Mouse (Mus musculus) G1E-ER4 (cell line): ENCODE results near the gene Trip11. TPM values are rescaled to one million over a fixed set of nuclear protein-coding genes. Genes with fewer than 3 reads are reported as not detected.

Experiments used
- GATA1 ChIP-seq: IDR thresholded peaks from one replicate; pipeline ENCODE4 v1.8.0; 2012; ENCODE audit warnings: low read length, inconsistent platforms
- polyA plus RNA-seq: library from polyadenylated mRNA; stranded (reverse); fragments of >175 nt; gene quantifications from 2 replicates; pipeline ENCODE4 v1.2.3, GENCODE M21; 2012

Gene Trip11
- polyA plus RNA-seq, result 2.8 and 3.3 TPM in 2 replicates

DNA sequence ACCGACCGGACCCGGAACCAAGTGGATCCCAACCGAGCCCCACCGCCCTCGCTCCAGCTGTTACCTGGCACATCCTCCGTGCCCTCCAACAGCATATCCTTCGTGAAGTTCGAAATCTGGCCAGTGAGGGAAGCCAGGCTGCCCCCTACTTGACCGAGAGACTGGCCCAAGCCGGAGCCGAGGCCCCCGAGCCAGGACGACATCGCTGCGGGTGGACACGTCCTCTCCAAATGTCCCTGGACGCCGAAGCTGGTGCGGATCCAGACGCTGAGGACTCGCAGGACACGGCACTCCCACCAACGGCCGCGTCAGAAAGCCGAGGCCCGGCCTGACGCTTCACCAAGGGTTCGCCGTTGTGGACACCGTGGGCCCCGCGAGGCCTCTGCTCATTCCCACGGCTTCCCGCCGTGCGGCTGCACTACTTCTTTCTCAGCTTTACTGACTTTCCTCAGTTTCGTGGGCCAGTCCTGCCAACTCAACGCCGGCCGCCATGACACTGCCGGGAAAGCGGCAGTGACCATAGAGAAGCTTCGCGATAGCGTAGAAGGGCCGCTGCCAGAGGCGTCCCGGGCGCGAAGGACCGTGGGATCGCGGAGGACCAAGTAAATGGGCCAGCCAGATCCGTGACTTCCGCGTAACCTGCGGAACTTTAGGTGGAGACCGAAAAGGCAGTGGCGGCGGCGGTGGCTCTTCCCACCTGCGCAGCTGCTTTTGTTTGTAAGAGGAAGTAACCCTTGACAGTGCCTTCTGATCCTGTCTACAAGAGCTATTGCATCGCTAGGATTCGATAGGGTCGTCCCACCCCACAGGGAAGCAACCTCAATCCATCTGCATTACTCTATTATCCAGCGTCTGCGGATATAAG, at the start of gene Trip11:
Gene Trip11, minus strand, starts transcription at position 642 of the 865 bp plus-strand sequence.
- no peak for TF ChIP-seq GATA1

- no peak for TF ChIP-seq GATA1
Observed at GRCm38 (mm10) chr12:101958556-101958955, 45.5 kb upstream of the Trip11 start.

DNA sequence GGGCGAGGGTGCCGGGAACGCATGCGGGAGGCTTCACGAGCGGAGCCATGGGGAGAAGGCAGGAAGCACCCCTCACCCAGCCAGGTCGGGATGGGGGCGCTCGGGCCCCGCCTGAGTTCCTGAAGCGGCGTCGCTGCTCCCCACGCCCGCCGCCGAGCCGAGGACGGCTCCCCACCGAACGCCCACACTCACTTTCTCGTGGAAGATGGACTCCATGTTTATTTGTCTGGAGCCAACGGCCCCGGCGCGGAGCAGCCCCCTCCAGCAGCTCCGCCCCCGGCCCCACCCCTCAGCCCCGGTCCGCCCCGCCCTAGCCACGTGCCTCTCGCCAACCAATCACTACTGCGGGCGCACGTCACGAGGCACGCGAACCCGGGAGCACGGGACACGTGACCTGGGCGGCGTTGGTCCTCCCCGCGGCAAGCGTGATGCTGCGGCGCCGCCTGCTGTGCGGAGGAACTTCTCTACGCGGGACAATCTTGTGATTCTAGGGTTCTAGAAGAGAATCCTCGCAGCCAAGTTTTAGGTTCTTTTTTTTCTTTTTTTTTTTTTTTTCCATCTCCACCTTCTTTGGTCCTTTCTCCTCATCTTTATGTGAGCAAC, 45.0 kb upstream of the Trip11 start, which contains the start of gene Atxn3:
Gene Atxn3, minus strand, starts transcription at position 305 of the 603 bp plus-strand sequence.
- TF ChIP-seq GATA1, result no peak

GRCm38 (mm10) chr12:101957079-101957941, 44.2 kb upstream of the Trip11 start:
- TF ChIP-seq GATA1, result no peak

DNA sequence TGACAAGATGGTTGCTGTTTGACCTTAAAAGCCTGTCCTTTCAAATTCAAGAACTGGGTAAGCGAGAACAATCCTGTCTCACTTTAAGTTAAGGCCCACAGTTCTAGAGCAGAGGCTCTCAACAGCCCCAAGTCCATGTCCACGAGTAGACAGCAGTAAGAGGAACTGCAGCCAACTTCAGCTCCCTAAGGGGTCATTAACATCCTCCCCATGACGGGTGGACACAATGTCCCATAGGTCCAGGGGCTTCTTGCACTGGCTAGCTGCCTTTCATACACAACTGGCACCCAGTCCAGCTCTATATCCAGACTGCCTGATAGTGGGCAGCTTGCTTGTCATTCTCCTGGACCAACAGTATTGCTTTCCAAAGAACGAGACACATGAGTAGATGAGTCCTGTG, 35.7 kb upstream of the Trip11 start:
- no peak for TF ChIP-seq GATA1

DNA sequence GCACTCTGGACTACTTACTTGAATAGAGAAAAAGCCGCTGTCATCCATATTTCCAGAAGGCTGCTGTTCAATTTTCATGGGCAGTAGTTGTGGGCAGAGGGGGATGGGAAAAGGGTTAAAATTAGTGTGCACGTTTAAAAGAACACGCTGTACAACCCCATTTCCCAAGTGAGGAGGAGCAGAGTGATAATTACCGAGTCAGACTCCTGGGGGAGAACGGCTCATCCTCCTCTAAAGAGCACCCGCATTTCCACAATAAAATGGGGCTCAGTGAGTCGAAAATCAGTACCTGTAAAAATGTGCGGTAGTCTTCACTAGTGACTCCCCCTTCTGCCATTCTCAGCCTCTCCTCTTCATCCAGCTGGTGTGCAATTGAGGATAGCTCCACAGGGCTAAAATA, 34.9 kb upstream of the Trip11 start:
- TF ChIP-seq GATA1, result no peak

DNA sequence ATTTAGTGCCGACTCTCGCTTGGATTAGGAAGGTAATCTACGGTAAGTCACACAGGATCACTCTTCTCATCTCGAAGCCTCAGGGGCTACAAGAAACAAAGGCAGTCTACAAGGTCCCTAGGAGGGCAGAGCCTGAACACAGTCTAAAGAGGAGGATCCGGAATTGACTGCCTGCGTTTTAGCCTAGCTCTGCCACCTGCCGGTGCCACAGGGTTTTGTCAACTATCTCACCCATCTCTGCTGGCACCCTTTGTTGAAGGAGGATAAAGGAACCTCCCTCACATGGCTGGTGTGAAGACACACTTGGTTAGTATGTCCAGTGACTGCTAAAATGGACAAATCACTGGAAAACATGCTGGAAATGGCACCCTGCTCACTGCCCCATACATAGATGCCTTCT, 24.5 kb upstream of the Trip11 start:
- TF ChIP-seq GATA1, result no peak

DNA sequence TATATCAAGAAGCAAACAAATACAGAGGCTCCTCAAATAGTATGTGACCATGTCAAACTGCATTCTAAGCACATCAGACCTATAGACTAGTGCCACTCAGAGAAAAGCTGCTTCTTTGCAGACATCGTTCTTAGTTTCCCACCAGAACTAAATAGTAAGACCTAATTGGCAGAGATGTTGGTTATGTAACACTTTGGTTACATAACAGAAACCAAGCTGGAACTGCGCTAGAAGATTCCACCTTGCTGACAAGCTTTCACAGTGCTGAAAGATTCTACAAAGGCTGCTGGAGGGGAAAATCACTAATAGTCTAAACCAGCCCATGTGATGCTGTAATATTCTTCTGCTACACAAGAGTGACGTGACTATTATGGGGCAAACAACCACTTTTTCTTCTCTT, 22.2 kb upstream of the Trip11 start:
- no peak for TF ChIP-seq GATA1

DNA sequence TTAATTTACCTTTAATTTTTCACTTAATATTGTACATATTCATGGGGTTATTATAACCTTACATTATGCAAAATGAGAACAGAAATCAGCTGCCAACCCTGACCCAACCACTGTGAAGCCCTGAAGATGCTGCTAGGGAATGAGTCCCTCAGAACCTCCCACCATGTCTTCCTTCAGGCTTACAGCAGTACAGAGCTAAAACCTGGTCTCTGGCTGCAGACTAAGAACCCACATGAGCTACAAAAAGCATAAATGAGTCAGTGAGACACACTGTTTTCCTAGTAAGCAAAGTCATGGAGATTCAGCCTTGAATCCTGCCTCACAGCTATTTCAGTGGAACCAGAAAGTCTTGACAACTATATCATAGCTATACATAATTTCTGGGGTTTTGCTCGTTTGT, 15.4 kb upstream of the Trip11 start:
- TF ChIP-seq GATA1, result no peak

DNA sequence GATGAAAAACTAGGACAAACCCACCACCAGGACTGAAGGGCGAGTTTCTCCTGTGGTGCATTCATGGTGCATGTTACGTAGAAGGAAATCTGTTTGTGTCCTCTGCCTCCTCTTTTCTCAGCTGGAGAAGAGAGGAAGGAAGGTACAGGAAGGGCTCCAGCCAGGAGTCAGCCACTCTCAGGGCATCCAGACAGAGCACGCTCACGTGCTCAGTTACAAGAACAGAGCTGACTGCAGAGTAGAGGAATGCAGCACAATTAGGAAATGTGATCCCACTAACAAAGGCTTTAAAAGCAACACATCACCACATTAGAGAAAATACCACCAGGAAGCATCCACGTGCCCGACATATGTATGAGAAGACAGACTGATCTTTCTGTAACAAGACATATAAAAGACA, 9.2 kb upstream of the Trip11 start:
- no peak for TF ChIP-seq GATA1

- no peak for TF ChIP-seq GATA1
Observed at GRCm38 (mm10) chr12:101919847-101920246, 6.8 kb upstream of the Trip11 start.

DNA sequence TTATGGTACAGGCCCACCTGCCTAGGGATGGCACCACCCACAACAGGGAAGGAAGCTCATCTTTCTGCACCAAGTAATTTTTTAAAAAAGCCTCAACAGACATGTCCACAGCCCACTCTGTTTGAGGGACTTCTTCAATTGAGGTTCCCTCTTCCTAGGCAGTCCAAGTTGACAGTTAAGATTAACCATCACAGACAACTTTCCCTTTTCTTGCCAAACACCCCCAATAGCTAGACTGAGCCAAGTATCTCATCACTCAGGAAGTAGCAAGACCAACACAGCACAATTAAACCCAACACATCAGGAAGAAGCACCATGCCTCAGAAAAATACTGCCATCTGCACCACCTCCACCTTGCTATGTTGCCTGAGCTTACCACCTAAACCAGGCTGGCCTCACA, 4.1 kb upstream of the Trip11 start:
- no peak for TF ChIP-seq GATA1

DNA sequence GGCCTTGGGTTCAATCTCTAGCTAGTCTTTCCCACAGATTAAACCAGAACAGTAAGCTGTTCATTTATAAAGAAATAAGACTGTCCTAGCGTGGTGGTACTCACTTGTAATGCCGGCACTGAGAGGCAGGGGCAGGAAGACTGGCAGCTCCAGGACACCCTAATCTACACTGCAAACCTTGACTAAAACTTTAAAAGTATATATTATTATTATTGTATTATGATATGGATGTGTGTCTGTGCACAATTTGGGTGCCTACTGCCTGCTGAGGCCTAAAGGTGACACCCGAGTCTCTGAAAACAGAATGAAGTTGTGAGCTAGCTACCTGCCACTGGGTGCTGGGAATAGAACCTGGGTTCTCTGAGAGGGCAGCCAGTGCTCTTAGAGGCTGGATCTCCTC, 1.7 kb downstream of the Trip11 start:
- no peak for TF ChIP-seq GATA1

GRCm38 (mm10) chr12:101910360-101910759, 2.7 kb downstream of the Trip11 start:
- no peak for TF ChIP-seq GATA1

GRCm38 (mm10) chr12:101905817-101906216, 7.2 kb downstream of the Trip11 start:
- TF ChIP-seq GATA1, result no peak

DNA sequence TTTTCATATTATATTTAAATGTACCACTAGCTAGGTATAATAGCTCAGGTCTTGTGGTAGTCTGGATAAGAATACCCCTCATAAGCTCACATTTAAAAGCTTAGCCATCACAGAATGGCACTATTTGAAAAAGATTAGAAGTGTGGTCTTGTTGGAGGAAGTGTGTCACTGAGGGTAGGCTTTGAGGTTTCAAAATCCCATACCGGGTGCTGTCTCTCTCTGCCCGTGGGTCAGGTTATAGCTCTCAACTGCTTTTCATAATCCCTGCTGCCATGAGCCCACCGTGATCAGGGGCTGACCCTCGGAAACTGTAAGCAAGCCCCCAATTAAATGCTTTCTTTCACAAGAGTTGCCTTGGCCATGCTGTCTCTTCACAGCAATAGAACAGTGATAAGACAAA, 8.2 kb downstream of the Trip11 start:
- no peak for TF ChIP-seq GATA1
